Mouse (Mus musculus) heart, postnatal 0 days (tissue): ENCODE measurements around the gene Hist1h1c. TPM values are rescaled to one million over a fixed set of nuclear protein-coding genes. Genes with fewer than 3 reads are reported as not detected.
"Not testable (repeated sequence)": the region's sequence is repeated elsewhere in the genome, so short reads cannot be mapped to it uniquely, and the experiment has no call there.

Experiments
- ATAC-seq: fragments of 200-750 bp; cut with Nextera tagmentation; 2 replicates; pipeline ENCODE4 v1.8.0; 2017; ENCODE audit warnings: low read depth, moderate number of reproducible peaks, moderate library complexity; ENCODE audit not compliant: insufficient read depth
- DNase-seq: peaks from one replicate; pipeline ENCODE4 v3.0.0-alpha.2; 2016; ENCODE audit warnings: low spot score
- H3K27ac ChIP-seq: fragments of 300-500 bp; sonication (generic); 2 replicates; pipeline ENCODE4 v1.5.1; 2014; ENCODE audit warnings: low read depth, mild to moderate bottlenecking
- H3K27me3 ChIP-seq: fragments of 300-500 bp; sonication (generic); 2 replicates; pipeline ENCODE4 v1.6.1; 2014; ENCODE audit warnings: low read length, mixed read lengths; ENCODE audit not compliant: control insufficient read depth, insufficient read depth
- H3K36me3 ChIP-seq: fragments of 300-500 bp; sonication (generic); replicated peaks from 2 replicates; pipeline ENCODE4 v1.6.1; 2014; ENCODE audit warnings: low read length, mixed read lengths; ENCODE audit not compliant: control insufficient read depth, insufficient read depth
- H3K4me1 ChIP-seq: fragments of 300-500 bp; sonication (generic); 2 replicates; pipeline ENCODE4 v1.6.1; 2014; ENCODE audit warnings: antibody characterized with exemption; ENCODE audit not compliant: control insufficient read depth, insufficient read depth
- H3K4me2 ChIP-seq: fragments of 300-500 bp; sonication (generic); 2 replicates; pipeline ENCODE4 v1.6.1; 2014; ENCODE audit warnings: low read depth, mild to moderate bottlenecking, low read length, moderate library complexity
- H3K4me3 ChIP-seq: fragments of 300-500 bp; sonication (generic); 2 replicates; pipeline ENCODE4 v1.5.1; 2014; ENCODE audit warnings: low read depth, low read length
- H3K9ac ChIP-seq: fragments of 300-500 bp; sonication (generic); replicated peaks from 2 replicates; pipeline ENCODE4 v1.6.1; 2014; ENCODE audit warnings: low read depth, low read length, mixed read lengths
- H3K9me3 ChIP-seq: fragments of 300-500 bp; sonication (generic); replicated peaks from 2 replicates; pipeline ENCODE4 v1.6.1; 2016; ENCODE audit warnings: low read length; ENCODE audit not compliant: control insufficient read depth
- CTCF ChIP-seq: IDR thresholded peaks from 2 replicates; pipeline ENCODE4 v1.5.1; 2016; ENCODE audit warnings: antibody characterized with exemption, control low read depth, low read depth
- EP300 ChIP-seq: IDR thresholded peaks from 2 replicates; pipeline ENCODE4 v1.6.1; 2016; ENCODE audit warnings: antibody characterized with exemption, low read depth
- WGBS: fragments of 180-500 bp; shearing (Covaris S2); extraction: QIAGEN DNeasy Blood & Tissue Kit; methylation state at CpG from one replicate; pipeline ENCODE4 v1.1.7; 2014; 5-methylcytosine and 5-hydroxymethylcytosine counted together
- polyA plus RNA-seq: library from polyadenylated mRNA; unstranded; fragments of >200 nt; fragmentation: Nextera tagmentation; extraction: Ambion mirVana; gene quantifications from 2 replicates; pipeline ENCODE4 v1.2.1, GENCODE M21; 2015
- total RNA-seq: library from RNA; depleted of rRNA; stranded (reverse); fragments of >200 nt; gene quantifications from 2 replicates; pipeline ENCODE4 v1.2.3, GENCODE M21; 2014; ENCODE audit warnings: low replicate concordance

Gene Hist1h1c
- total and polyA plus RNA-seq, 2 experiments from 2014 or later, result 101 to 770 TPM

DNA sequence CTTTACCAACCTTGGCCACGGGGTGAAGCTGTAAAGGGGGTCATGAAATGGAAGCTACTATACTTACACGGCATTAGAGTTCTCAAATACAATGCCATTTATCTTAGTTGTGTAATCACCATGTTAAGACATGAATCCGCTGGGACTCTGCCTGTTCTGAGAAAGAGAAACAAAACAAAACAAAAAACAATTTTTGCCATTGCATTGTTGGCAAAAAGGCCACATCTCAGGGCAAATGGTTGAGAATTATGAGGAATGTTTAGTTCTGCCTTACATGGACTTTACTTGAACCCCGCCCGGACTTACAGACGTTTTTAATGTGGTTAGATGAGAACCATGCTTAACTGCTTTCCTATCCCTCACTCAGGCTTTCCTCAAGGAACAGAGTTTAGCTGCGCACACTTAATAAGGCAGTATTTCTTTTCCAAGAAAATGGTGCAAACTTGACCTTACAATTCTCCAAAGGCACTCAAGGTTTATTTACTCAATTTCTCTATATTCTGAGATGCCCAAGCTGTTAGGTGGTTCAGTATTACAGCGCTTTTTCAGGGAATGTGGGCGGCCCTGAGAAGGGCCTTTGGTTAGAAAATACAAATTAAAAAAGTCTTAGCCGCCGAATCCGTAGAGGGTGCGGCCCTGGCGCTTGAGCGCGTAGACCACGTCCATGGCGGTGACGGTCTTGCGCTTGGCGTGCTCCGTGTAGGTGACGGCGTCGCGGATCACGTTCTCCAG lies 21.8 kb downstream of the Hist1h1c start:
- peak; percentile 50 for DNase-seq
- 3% methylated on average over 19 of the region's 27 CpGs for WGBS
- H3K27me3 ChIP-seq, result no peaks in the 10 kb centered on the region

GRCm38 (mm10) chr13:23760972-23761864 lies 22.6 kb downstream of the Hist1h1c start, which contains the start of gene Hist1h4a:
Gene Hist1h4a (minus strand): TSS chr13:23761230.
- TF ChIP-seq EP300 (peak; percentile 79), CTCF (no peak)
- H3K4me1 ChIP-seq, result peaks cover 26% of the 10 kb centered on the region
- H3K36me3 ChIP-seq, result no peaks in the 10 kb centered on the region
- no peaks in the 10 kb centered on the region for H3K27me3 ChIP-seq
- peak within 1 kb of the TSS; percentile 71 for H3K4me2 ChIP-seq
- H3K9me3 ChIP-seq, result no peaks in the 10 kb centered on the region
- peak; percentile 97 for DNase-seq
- H3K27ac ChIP-seq, result peak within 1 kb of the TSS; percentile 95
- peak within 1 kb of the TSS; percentile 55 for H3K9ac ChIP-seq
- ATAC-seq, result peak; percentile 81
- H3K4me3 ChIP-seq, result peak within 1 kb of the TSS; percentile 48
- WGBS, result under 1% methylated on average over 61 of the region's 72 CpGs

More for the DNA sequence above, 21.8 kb downstream of the Hist1h1c start:
- Histone ChIP-seq H3K4me3 (peak overlapping the region; percentile 48), H3K9ac (peak overlapping the region; percentile 39), H3K36me3 (no peaks in the 10 kb centered on the region), H3K4me2 (peak overlapping the region; percentile 71), H3K4me1 (peaks cover 26% of the 10 kb centered on the region), H3K9me3 (no peaks in the 10 kb centered on the region), H3K27ac (peak overlapping the region; percentile 95)
- peak; percentile 2; the same call in 1 of the 2 replicates for ATAC-seq
- no peak for TF ChIP-seq CTCF
- no peak for TF ChIP-seq EP300

- not testable (repeated sequence) for H3K9me3 ChIP-seq, H3K27me3 ChIP-seq, H3K36me3 ChIP-seq
- Histone ChIP-seq H3K4me2 (peak within 1 kb of the TSS; percentile 71), H3K9ac (peak within 1 kb of the TSS; percentile 66), H3K4me3 (peak within 1 kb of the TSS; percentile 48), H3K27ac (peak within 1 kb of the TSS; percentile 95), H3K4me1 (peaks cover 26% of the 10 kb centered on the region)
- peak; percentile 43 for ATAC-seq
- under 1% methylated on average over 28 of the region's 52 CpGs for WGBS
- peak; percentile 94 for DNase-seq
These were observed 23.5 kb downstream of the Hist1h1c start, which contains the start of gene Hist1h3a for GRCm38 (mm10) chr13:23761871-23762821. Gene Hist1h3a (minus strand): TSS chr13:23762386.

- Histone ChIP-seq H3K27me3 (no peaks in the 10 kb centered on the region), H3K4me2 (peak overlapping the region; percentile 71), H3K9ac (peak overlapping the region; percentile 66; the same call in 1 of the 2 replicates), H3K4me3 (peak overlapping the region; percentile 48), H3K27ac (peak overlapping the region; percentile 95), H3K9me3 (no peaks in the 10 kb centered on the region), H3K4me1 (peaks cover 22% of the 10 kb centered on the region), H3K36me3 (no peaks in the 10 kb centered on the region)
- no peak for TF ChIP-seq EP300
- TF ChIP-seq CTCF, result no peak
- ATAC-seq, result no peak
- no peak for DNase-seq
- WGBS, result 2% methylated on average over 10 of the region's 10 CpGs
These were observed 24.6 kb downstream of the Hist1h1c start for GRCm38 (mm10) chr13:23763242-23763585.
